Mouse (Mus musculus): ENCODE measurements at regions not wholly inside any gene's neighbourhood (a gene's known extent, or its start where the extent isn't known, plus 50 kb on each side); places are given as distances from the start of the nearest gene placed in this dataset.

GRCm38 (mm10) chr14:54059096-54059495 lies 194.8 kb downstream of the Dad1 start:
- TF ChIP-seq CTCF (conservative IDR thresholded peaks at IDR 0.05 in 1 of 2, IDR thresholded peaks at IDR 0.05 in 1 of 2; ENCODE audit: low read depth in 2 of 2, low read length in 2 of 2), result no peak
- no peak for TF ChIP-seq ETS1 (conservative IDR thresholded peaks at IDR 0.05; ENCODE audit: low read depth, low read length)
- TF ChIP-seq ELF1 (IDR thresholded peaks at IDR 0.05; ENCODE audit: low read depth, low read length), result no peak
- no peak for TF ChIP-seq POLR2AphosphoS2 (IDR thresholded peaks at IDR 0.05; ENCODE audit: low read depth, low read length)
- TF ChIP-seq POLR2A (IDR thresholded peaks at IDR 0.05; ENCODE audit: low read depth, low read length), result no peak
